Mouse (Mus musculus) frontal cortex, adult (tissue): ENCODE measurements around the gene Adm2.
A peak's percentile ranks its signal among the peaks of the same experiment; 100 is the strongest.

Source experiments
- ATAC-seq: cut with Nextera tagmentation; 2 replicates; pipeline ENCODE4 v1.9.2; 2017; ENCODE audit warnings: mild to moderate bottlenecking, moderate library complexity, mixed read lengths; ENCODE audit not compliant: low TSS enrichment

The Adm2 gene

DNA sequence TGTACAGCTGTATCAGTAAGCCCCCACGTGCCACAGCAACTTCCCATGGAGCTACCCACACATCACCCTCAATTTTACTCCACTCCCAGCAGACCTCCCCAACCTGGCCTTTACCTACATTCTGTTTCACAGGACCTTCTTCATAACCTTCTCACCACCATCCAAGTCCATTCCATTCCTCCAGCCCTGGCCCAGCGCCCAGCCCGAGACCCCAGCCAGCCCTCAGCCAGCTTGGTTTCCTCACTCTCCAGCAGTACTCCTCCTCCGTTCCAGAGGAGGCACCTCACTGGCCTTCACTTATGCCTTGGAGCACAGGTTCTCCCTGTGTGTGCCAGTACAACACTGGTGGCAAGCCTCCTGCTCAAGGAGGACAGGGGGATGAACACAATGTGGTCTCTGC lies 9.2 kb upstream of the Adm2 start:
- ATAC-seq, result no peak

DNA sequence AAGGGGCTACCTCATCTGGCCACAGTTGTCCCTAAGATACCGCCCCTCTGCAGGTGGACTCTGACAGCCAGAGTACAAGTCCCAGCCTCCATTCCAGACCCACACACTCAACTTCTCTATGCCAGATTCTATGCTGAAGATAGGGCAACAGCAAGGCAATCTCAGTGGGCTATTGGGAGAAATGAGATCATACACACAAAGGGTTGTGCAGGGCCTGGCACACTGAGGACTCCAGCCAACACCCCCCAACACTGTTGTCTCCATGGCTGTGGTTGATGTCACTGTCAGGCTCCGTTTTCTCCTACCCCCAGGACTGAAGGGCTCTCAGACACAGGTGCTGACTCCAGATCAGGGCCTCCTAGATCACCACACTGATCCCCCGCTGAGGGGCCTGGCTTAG lies 8.4 kb upstream of the Adm2 start:
- no peak for ATAC-seq

DNA sequence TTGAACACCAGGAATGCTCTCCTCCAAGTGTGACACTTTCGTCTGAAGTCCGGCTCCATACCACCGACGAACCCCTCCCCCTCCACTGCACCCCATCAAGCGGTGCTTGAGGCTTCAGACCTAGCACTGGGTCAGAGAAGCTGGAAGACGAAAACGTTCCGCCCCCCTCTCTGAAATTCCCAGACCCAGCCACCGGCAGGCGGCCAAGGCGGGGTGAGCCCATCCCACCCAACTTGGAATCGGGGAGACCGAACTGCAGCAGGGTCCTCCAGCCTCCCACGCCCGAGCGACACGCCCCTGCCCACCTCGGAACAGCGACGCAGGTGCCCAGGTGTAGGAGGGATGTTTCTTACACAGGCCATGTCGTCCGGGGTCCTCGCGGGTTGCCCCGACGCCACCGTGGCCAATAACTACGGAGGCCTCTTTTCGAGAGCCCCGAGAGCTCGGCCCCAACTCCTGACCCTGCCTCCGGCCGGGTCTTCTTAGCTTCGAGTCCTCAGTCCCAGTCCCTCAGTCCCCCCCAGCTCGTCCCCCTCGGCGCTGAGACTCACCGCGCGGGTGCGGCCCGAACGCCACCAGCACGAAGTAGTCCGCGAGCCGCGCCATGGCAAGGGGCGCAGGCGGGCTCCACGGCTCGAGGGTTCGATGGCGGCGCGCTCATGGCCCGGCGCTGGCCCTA lies 7.9 kb upstream of the Adm2 start:
- ATAC-seq, result peak; percentile 16

DNA sequence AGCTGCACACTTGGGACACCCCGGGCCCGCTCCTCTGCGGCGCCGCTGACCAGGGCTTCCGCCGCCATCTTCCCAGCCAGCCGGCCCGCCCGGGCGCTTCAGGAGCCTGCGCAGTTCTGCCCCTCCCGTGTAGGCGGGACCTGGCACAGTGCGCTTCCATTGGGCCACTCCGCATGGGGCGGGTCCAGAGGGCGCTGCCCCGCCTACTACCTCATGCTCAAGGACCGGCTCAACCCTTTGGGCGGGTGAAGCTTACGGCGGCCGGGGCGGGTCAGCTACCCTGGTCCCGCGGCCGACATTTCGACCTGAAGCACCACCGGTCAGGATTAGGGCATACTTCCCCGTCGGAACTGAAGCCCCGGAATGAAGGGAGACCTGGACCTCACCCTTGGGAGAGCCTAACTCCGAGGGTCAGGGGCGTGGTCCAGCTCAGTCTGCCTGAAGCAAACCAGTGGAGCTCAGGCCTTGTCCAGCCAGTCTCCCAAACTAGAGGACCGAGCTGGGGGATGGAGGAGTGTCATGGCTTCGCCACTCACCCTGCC lies 7.3 kb upstream of the Adm2 start, which contains the start of gene Sbf1:
Gene Sbf1 (minus strand): TSS at position 122 of the 542 bp plus-strand sequence.
- ATAC-seq, result peak; percentile 93

DNA sequence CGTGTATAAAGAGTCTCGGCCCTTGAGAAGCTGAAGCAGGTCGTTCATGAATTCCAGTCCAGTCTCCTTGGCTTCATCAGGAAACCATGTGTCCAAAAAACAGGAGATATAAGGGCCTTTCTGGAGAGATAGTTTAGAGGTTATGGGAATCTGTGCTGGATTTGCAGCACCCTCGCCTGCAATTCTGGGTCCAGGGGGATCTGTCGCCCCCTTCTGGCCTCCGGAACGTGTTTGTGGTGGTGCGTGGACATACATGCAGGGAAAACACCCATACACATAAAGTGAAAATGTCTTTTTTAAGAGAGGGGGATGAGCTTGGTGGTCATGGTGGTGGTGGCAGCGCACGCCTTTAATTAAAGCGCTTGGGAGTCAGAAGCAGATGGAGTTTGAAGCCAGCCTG lies 6.4 kb upstream of the Adm2 start:
- no peak for ATAC-seq

DNA sequence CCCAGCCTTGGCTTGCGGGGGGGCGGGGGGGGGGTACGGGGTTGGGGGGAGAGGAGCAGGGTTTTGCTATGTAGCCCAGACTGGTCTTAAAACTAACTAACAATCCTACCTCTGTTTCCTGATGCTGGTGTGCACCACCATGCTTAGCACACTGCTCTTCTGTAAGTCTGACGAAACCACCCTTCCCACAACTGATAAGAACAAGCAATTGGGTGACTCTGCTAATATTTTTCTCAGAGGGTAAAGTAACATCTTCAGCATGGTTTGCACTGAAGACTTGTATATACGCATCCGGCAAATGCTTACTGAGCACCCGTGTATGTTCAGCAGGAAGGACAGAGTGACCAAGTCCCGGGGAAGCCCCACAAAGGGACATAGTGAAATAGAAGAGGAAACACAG lies 1.3 kb upstream of the Adm2 start:
- no peak for ATAC-seq

DNA sequence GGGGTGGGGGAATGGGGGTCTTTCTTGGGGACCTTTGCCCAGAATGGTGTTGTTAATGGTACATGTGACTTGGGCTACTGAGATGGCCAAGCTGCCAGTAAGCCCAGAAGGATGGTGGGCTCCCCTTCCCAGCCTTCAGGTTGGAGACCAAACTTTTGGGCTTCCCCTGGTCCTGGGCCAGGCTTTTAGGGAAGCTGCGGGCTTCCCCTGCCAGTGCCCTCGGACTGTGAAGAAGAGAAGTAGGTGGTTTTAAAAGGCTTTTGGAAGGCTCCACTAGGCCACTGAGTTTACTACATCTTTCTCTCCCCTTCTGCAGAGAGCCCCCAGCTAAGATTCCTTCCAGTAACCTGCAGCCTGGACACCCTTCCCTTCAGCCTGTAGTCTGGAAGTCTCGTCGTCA lies 1.1 kb downstream of the Adm2 start:
- ATAC-seq, result no peak

DNA sequence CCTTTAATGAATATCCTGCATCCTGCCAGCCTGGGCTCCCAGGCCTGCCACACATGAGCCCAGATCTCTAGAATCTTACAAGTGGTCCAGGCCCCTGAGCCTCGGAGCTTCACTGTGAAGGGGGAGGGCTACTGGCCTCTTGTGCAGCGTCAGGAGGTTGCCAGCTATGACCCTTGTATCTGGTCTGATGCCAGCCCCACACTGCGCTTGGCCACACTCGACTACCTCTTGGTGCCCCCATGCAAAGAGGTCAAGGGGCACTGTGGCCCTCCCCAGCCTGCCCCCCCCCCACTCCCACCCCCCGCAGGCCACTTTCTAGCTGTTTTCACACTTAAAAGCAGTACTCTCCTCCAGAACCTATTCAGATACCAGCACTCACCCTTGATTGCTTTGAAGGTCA lies 3.9 kb downstream of the Adm2 start:
- no peak for ATAC-seq

DNA sequence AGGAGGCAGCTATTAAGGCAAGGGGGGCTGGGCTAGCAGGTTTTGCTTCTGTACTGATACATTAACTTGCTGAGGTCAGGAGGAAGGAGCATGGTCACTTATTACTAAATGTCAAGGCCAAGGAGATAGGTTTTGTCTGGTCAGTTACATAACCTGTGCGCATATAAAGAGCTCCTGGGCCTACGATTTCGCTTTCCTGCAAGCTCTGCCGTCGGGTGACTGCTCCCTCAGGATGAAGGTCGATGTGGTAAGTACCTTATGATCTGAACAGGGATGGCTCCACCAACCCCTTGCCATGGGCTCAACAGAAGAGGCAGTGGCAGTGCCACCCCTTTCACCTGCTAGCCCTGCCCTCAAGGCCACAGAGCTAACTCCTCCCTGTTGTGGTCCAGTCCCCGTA lies 11.8 kb downstream of the Adm2 start, which contains the start of gene Miox:
Gene Miox (plus strand): TSS at position 128 of the 400 bp plus-strand sequence.
- no peak for ATAC-seq

DNA sequence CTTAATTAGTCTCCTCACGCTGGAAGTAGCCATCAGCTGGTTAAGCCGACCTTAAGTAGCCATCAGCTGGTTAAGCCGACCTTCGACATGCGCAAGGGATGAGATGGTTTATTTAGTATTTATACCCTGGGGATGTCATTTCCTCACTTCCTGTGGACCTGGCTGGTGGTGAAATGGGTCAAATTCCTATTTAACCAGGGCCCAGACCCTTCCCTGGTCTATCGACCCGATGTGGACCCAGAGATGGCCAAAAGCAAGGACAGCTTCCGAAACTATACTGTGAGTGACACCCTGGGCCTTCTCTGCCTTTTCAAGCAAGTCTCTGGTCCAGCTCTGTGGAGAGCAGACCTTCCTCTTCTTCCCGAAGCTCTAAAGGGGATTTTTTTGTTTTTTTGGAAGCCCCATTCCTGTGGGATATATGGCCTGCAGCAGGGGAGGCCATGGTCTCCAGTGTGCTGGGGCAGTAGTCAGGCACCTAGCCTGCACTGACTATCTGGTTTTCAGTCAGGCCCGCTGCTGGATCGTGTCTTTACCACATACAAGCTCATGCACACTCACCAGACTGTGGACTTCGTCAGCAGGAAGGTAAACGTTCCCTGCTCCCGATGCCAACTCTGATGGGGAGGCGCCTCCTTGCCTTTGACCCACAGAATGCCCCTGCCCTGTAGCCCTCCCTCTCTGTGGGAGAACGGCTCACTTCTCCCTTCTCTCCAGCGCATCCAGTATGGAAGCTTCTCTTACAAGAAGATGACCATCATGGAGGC lies 12.4 kb downstream of the Adm2 start:
- no peak for ATAC-seq

DNA sequence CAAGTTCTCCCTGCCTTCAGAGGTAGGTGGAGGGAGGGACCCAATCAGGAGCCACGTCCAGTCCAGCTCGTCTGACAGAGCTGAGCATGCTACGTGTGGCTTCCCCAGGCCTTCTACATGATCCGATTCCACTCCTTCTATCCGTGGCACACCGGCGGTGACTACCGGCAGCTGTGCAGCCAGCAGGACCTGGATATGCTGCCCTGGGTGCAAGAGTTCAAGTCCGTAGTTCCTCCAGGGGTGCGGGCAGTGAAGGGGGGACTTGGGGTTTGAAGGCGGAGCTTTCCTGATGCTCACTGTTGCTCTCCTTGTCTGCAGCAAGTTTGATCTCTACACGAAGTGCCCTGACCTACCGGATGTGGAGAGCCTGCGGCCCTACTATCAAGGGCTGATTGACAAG lies 13.9 kb downstream of the Adm2 start:
- no peak for ATAC-seq

DNA sequence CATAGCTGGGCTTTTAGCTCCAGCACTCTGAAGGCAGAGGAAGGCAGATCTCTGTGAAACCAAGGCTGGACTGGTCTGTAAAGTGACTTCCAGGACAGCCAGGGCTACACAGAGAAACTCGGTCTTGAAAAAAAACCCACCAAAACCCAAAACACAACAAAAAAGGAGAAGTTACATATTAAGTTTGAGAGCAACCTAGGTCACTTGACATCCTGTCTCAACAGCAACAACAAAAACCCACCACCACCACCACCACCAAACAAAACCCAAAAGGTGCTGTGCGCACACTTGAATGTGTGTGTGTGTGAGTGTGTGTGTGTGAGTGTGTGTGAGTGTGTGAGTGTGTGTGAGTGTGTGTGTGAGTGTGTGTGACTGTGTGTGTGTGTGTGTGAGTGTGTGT lies 17.2 kb downstream of the Adm2 start:
- no peak for ATAC-seq

DNA sequence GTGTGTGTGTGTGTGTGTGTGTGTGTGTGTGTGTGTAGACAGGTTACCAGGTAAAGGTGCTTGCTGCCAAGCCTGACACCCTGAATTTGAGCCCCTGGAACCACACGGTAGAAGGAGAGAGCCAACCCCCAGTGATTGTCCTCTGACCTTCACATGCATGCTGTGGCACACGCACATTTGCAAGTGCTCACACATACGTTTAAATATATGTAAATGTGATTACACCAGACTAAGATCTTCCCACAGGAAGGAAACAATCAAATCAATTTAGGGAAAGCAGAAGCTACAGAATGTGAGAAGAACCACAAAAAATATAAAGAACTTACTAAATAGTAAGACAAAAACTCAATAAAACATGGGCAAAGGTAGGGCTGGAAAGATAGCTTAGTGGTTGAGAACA lies 17.6 kb downstream of the Adm2 start:
- ATAC-seq, result no peak

DNA sequence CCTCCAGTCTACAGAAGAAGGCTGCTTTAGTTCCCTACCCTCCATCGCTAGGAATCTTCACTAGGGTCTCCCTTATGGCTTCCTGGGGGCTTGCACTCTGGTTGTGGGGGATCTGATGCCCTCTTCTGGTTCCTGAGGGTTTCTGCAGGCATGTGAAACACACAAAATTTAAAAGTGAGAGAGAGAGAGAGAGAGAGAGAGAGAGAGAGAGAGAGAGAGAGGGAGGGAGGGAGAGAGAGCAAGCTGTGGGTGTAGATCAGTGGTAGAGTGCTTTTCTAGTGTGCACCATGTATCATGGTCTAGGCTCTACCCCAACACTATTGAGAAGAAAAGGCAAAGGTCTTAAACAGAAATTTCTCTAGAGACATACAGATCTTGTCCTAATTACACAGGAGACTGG lies 19.2 kb downstream of the Adm2 start:
- ATAC-seq, result no peak

DNA sequence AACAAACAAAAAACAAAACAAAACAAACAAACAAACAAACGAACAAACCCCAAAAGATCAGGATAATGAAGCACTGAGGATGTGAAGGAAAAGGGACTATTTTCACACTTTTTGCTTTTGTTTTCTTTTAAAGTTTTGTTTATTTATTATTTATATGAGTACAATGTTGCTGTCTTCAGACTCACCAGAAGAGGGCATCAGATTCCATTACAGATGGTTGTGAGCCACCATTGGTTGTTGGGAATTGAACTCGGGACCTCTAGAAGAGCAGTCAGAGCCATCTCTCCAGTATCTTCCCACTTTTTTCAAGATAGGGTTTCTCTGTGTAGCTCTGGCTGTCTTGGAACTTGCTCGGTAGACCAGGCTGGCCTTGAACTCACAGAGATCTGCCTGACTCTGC lies 20.8 kb downstream of the Adm2 start:
- ATAC-seq, result no peak

DNA sequence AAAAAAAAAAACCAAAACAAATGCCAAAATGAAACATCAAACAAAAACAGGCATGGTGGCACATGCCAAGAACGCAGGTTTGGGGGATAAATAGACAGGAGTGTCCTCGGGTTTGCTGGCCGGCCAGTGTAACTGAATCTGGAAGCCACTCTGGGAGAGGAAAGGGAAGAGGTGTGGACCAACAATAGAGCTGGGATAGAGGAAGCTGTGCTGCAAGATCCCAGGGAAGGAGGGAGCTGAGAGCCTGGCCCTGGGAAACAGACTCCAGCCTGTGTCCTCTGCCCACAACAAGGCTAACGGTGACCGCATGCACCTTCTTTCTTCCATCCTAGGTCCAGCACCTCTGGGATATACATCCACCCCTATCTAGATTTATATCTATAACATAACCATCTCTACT lies 27.9 kb downstream of the Adm2 start:
- ATAC-seq, result no peak

DNA sequence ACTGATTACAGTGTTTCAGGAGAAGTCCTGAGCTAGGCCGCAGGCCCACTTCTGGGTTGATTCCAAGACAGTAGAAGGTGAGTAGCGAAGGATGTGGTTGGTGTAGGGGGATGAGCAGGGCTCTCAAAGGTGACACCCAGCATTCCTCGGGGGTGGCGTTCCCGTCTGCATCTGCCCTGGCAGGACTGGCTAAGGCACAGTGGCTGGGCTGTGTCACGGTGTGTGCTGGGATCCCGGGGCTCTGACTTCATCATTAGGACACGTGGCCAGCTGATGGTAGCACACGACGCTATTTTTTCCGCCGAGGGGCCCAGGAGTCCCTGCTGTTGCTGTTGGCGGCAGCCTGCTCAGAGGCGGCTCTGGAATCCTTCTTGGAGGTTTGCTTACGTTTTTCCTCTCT lies 28.8 kb downstream of the Adm2 start:
- ATAC-seq, result no peak

DNA sequence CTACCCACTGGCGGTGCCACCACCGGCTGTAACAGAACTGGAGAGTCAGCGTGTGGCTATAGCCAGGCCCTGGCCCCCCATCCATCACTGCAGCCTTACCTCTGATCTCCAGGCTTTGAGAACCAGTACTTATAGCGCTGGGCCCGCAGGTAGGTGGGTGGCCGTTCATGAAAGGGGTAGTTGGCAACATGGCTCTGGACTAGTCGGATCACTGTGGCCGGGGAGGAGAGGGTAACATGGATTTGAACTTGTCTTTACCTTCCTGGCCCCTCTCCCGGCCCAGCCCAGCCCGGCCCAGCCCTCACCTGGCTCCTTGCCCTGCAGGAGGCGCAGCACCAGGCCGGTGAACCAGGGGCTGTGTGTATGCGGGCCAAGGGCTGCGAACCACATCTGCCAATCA lies 29.5 kb downstream of the Adm2 start:
- no peak for ATAC-seq

DNA sequence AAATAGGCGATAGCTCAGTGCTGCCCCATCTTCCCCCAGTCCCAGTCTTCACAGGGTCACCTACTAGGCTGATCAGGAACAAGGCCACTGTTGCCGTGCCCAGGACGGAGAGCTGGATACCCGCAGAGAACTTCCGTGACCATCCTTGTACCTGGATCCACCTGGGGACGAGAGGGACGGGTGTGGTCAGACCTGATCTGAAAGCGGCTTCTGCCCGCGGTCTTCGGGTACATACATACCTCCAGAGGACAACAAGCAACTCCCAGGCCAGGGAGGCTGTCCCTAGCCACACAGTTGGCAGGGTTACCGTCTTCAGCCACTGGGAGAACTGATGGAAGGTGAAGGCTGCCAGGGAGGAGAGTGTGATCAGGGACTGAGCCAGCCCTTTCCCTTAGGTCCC lies 30.3 kb downstream of the Adm2 start:
- ATAC-seq, result no peak

DNA sequence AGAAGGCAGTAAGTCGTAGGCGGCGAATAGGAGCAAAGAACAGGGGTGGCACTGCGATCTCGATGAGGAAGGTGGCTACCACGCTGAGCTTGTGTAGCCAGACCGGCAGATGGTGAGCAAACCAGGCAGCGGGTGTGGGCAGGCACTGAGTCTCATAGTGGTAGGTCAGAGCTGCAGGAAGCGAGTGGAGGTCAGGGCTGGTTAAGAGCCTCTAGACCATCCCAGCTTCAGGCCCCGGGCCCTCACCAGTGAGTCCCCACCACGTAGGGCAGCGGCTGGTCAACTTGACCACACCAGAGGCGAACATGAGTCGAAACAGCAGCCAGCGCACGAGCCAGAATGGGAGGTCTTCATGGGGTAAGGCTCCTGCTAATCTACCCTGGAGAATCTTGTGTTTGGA lies 31.3 kb downstream of the Adm2 start:
- ATAC-seq, result no peak

DNA sequence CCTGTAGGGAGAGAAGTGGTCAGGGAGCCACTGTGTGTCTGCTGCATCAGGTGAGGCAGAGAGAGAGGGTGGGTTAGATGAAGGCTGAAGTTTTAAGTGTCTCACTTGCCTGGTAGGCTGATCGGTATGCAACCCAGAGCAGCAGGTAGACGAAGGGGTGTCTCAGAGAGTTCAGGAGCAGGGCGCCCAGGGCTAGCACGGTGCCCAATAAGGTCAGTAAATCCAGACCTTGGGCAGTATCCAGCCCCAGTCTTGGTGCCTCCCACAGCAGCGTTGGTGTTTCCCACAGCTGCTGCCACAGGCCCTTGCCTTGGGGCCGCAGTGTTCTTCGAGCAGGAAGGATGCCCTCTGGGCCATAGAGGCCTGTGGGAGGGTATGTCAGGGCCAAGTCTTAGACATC lies 31.9 kb downstream of the Adm2 start:
- no peak for ATAC-seq

DNA sequence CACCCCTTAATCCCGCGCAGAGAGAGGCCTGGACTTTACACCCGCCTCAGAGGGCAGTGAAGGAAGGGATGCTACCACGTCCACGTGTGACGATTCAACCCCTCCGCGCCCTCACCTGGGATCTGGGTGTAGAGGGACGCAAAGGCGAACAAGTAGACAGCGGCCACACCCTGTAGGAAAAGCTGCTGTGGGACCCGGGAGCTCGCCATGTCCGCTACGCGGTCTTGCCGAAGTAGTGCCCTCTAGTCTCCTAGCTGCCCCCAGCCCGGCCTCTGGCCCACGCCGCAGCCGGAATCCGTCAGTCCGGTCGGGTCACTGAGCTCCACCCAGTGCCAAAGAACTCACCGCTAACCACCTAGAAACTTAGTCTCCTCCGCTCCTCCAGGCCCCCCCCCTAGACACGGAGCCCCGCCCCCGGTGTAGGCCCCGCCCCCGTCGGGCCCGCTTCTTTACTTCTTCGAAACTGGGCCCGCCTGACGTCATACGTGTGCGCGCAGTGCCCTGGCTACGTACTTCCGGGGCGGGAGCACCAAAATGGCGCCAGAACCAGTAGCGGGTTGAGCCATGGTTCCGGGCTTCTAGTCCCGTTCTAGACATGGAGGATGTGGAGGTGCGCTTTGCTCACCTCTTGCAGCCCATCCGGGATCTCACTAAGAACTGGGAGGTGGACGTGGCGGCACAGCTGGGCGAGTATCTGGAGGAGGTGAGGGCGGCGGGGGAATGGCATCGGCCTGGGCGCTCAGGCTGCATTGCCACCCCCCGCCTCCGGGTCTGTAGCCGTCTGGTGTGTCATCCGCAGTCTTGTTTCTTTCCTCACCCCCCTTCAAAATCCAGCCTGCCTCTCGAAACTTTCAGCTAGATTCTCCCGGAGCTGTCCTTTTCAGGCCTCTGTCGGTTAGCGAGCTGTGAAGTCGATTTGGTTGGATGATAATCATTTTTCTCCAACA lies 33.0 kb downstream of the Adm2 start, which contains the start of the genes Lmf2 and Ncaph2:
Gene Lmf2 (minus strand): TSS at position 419 of the 947 bp plus-strand sequence.
Gene Ncaph2 (plus strand): TSS at position 479 of the 947 bp plus-strand sequence.
- ATAC-seq, result peak; percentile 91
